Mouse (Mus musculus) C2C12 (cell line): Measurements from ENCODE around the gene Rpl6.

Experiments used
- CEBPB ChIP-seq: IDR thresholded peaks from one replicate; pipeline ENCODE4 v1.6.1; 2011; ENCODE audit warnings: low read depth, mild to moderate bottlenecking, control low read depth, moderate library complexity
- CTCF ChIP-seq: IDR thresholded peaks from one replicate; pipeline ENCODE4 v1.5.1; 2011; ENCODE audit not compliant: control insufficient read depth, insufficient read depth, insufficient read length
- FOSL1 ChIP-seq: IDR thresholded peaks from one replicate; pipeline ENCODE4 v1.8.0; 2011; ENCODE audit warnings: mild to moderate bottlenecking, low read length; ENCODE audit not compliant: poor library complexity, insufficient read depth, severe bottlenecking
- MAX ChIP-seq: IDR thresholded peaks from one replicate; pipeline ENCODE4 v1.6.1; 2011; ENCODE audit warnings: mild to moderate bottlenecking, control low read depth
- MYOG ChIP-seq: IDR thresholded peaks from one replicate; pipeline ENCODE4 v1.6.1; 2011; ENCODE audit not compliant: control insufficient read depth, insufficient read length; ENCODE audit errors: extremely low read depth
- USF1 ChIP-seq: IDR thresholded peaks from one replicate; pipeline ENCODE4 v1.6.1; 2011; ENCODE audit warnings: low read depth, mild to moderate bottlenecking, control low read depth, moderate library complexity

DNA sequence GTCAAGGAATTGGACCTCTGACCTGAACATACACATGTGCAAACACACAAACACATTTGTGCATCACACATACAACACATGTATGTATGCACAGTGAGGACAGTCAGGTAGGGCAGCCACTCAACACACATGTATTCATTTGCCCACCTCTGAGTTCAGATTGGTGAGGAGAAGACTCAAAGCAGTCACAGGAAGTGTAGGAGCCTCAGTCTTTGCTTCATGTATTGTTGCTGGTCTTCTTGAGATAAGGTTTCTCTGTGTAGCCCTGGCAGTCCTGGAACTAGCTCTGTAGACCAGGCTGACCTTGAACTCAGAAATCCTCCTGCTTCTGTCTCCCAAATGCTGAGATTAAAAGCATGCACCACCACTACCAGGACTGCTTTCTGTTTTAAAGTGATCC lies 36.9 kb downstream of the Rpl6 start:
- TF ChIP-seq CTCF (no peak), MYOG (no peak), USF1 (no peak), MAX (no peak), FOSL1 (no peak), CEBPB (no peak)
